Mouse (Mus musculus) adrenal gland, postnatal 14 days (tissue): ENCODE measurements around the gene Cdh8. TPM values are rescaled to one million over a fixed set of nuclear protein-coding genes. Genes with fewer than 3 reads are reported as not detected.
"Not testable (repeated sequence)": the region's sequence is repeated elsewhere in the genome, so short reads cannot be mapped to it uniquely, and the experiment has no call there.

Experiments
- DNase-seq: peaks from one replicate; pipeline ENCODE4 v3.0.0; 2021; ENCODE audit warnings: mixed read lengths
- total RNA-seq: library from RNA; stranded (reverse); gene quantifications from 2 replicates; pipeline ENCODE4 v1.2.3, GENCODE M21; 2021

Gene Cdh8
- total RNA-seq, 1 experiment from 2014 or later = not detected

DNA sequence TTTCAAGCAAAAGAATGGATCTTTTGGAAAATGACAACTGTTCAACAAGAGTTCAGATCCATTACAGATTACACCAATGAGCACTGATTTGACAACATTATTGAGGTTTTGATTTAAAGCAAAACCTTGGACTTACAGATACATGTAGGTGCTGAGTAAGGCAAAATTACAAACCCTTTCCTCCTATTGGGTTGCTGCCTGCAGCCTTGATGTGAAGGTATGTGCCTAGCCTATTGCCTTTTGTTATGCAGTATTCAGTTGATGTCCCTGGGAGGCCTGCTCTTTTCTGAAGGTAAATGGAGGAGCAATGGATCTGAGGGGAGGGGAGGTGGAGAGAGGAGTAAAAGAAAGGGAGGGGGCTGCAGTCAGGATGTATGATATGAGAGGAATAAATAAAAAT lies 135.9 kb downstream of the Cdh8 start:
- no peak for DNase-seq

- no peak for DNase-seq
Measured at GRCm38 (mm10) chr8:99267133-99267532, 149.1 kb downstream of the Cdh8 start.

DNA sequence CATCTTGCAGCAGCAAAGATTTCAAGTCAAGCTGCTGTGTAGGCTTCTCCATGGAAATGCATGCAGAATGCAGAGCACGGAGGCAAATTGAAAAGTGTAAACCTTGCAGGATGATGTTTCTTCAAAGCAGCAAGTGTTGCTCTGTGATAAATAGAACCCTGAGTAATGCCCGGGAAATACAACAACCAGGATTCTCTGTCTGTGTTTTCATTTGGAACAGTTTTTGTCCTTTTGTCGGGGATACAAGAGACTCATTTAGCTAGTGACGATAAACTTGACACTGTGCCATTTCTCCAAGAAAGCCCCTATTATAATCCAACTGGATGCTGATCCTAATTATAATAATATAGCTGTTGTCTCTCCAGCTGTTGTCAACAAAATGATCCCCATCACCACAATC lies 181.9 kb downstream of the Cdh8 start:
- DNase-seq = no peak

- DNase-seq = no peak
Measured at GRCm38 (mm10) chr8:99223697-99224096, 192.6 kb downstream of the Cdh8 start.

DNA sequence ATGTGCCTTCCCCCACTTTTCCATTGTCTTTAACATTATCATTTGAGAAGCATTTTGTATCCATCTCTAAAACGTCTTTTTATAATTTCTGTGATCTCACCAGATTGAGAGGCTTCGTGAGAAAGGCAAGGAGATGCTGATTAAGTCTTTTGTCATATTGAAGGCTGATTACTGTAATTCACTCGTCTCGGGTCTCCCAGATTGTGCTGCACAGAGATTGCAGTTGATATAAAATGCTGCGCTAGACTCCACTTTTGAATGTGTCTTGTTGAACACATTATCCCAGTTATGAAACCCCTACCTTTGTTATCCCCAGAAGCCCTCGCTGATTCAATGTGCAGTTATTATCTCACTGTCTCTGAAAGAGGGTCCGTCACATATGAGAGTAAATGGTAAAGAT lies 211.1 kb downstream of the Cdh8 start:
- no peak for DNase-seq

DNA sequence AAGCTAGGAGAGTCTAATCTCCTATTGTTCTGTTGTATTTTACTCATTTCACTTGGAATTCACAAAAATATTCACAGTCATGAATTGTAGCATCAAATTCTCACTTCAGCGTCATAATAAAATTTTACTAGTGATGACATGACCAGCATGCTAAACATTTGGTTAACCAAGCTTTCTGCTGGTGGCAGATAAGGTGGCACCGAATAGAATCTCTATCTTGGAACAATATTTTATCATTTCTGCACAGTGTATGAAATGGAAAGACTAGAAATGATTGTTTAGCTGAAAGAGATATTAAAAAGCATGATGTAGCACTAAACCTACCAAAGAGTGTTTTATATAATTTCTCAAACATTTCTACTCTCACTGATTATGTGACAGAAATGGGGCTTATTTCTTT lies 225.6 kb downstream of the Cdh8 start:
- DNase-seq = no peak

DNA sequence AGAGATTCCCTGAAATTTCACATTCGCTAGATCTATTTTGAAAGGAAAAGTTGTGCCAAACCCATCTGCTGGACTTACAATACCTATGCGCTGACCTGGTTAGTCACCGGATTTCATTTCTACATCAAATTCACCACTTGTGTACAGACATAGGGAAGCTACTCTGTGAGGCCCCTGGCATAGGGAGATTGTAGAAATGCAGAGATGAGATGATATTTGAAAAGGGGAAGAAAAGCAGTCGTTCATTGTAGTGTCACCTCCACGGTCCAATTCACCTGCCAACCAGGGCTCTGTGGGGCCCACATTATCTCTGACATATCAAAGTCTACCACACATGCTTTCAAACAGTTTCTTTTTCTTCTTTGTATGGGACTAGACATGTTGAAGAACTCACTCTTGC lies 229.4 kb downstream of the Cdh8 start:
- no peak for DNase-seq

DNA sequence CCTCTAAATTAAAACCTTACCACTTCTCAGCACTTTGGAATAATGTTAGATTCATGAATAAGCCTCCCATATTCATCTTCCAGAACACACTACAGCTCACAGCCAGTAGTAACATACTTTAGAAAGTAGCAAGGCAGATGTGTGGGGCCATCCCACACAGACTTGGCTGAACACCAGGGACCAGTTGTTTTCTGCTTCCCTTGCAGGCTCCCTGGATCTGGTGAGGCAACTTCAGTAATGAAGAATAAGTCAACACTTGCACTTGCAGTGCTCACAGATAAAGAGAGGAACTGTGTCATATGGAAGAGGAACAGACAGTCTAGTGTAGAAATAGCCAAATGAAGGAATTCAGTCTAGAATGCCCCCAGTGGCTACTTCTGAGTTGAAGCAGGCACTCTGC lies 232.1 kb downstream of the Cdh8 start:
- no peak for DNase-seq

DNA sequence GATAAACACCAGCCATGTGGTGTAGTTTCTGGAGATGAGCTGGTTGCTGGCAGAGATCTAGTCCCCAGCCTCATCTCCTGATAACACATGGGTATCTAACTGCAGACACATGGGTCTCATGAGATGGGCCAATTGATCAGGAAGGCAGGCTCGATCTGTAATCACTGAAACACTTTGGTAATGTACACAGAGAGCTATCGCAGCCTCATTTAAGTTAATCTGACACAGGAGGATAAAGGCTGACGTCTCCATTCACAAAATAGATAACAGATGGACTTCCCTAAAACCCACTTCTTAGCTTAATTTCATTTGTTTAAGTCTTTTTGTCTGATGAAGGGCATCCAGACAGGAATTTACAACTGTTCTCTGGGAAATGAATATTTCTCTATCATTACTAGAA lies 249.3 kb downstream of the Cdh8 start:
- no peak for DNase-seq

DNA sequence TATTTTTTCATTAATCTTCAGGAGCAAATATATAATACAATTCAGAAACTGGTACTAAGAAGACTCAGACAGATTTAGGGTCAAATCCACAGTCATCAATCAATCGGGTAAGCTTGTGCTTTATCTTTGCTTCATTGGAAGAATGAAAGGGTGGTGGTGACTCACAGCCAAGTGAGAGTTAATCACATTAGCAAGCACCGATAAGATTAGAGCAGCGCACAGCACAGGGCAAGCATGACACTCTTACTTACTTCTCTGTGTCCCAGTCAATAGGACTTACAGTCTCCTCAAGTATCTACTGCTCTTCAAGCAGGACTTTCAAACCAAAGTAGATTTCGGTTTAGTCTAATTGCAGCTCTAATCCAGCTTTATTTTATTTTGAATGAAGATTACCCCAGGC lies 254.6 kb downstream of the Cdh8 start:
- no peak for DNase-seq

DNA sequence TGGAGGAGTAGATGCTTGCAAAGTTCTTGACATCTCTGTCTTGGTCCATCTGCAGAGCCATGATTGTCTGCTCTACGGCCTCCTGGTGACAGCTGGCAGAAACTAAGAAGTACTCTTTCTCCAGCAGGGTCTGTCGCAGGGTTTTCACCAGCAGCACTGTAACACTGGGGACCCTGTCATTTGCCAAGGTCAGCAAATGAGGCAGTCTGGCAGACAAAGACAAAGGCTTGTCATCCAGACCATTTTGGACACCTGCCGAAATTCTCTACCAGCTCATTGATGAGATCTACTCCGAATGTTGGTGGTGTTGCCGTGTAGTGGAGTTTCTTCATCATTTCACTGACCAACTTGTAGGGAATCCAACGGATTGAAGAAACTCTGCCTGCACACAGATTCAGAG lies 270.8 kb downstream of the Cdh8 start:
- no peak for DNase-seq

GRCm38 (mm10) chr8:99144761-99145160 lies 271.5 kb downstream of the Cdh8 start:
- DNase-seq = not testable (repeated sequence)

- no peak for DNase-seq
Measured at GRCm38 (mm10) chr8:99098453-99098852, 317.8 kb downstream of the Cdh8 start.

- no peak for DNase-seq
Measured at GRCm38 (mm10) chr8:99051344-99051743, 364.9 kb downstream of the Cdh8 start.

DNA sequence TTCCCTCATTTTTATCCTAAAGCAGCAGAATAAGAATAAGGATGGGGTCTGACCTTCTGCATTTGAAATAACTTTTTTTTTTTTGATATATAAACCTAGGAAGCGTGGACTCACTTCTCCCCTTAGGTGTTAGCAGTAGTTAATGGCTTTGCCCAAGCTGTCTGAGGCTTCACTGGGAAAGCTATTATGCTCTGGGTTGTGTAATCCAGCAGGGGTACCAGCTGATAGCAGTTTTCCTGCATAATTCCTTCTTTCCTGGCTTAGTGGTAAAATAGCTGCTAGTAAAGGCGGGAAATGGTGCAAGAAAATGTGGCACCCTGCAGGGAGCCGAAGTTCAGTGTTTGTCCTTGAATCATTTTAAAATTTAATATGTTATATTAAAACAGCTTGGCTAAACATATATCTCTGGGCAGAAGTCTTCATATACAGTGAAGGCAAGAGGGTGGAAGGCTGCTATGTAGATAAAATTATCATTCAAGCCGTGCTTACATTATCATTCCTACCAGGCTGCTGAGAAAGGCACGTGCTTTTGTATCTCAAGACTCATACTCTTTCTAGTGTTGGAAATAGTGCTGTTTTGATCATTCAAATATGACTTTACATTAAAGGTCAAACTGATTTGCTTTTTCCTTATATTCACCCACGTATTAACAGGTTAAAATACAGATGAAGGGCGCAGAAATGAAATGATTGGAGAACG lies 367.5 kb downstream of the Cdh8 start:
- no peak for DNase-seq

- no peak for DNase-seq
Measured at GRCm38 (mm10) chr8:99040423-99040822, 375.8 kb downstream of the Cdh8 start.

GRCm38 (mm10) chr8:99031060-99031459 lies 385.2 kb downstream of the Cdh8 start:
- DNase-seq = no peak
